Mouse (Mus musculus): ENCODE results near the gene Pim2. TPM values are rescaled to one million over a fixed set of nuclear protein-coding genes. Genes with fewer than 3 reads are reported as not detected.
"Not testable (repeated sequence)": the region's sequence is repeated elsewhere in the genome, so short reads cannot be mapped to it uniquely, and the experiment has no call there.

Gene Pim2
- polyA plus RNA-seq, 1 experiment: 31.2 TPM

DNA sequence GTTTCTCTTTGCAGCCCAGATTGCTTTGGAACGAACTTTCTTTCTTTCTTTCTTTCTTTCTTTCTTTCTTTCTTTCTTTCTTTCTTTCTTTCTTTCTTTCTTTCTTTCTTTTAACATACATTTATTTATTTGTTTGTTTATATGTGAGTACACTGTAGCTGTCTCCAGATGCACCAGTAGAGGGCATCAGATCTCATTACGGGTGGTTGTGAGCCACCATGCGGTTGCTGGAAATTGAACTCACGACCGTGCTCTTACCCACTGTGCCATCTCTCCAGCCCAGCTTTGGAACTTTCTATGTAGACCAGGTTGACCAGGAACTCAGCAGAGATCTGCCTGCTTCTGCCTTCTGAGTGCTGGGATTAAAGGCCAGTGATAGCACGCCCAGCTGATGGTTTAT, 39.9 kb downstream of the Pim2 start:
- not testable (repeated sequence) for H3K9ac ChIP-seq (ENCODE audit: low read depth, poor library complexity, severe bottlenecking); H3K4me3 ChIP-seq (ENCODE audit: low read depth, low read length); H3K27ac ChIP-seq (ENCODE audit: insufficient read depth, low read length); H3K4me1 ChIP-seq (ENCODE audit: control insufficient read depth, insufficient read depth, low read length); H3K36me3 ChIP-seq (ENCODE audit: control insufficient read depth, insufficient read depth, low read length, poor library complexity, severe bottlenecking); H3K9me3 ChIP-seq (replicated peaks; ENCODE audit: control insufficient read depth, insufficient read depth, low read length, poor library complexity, severe bottlenecking); H3K27me3 ChIP-seq (ENCODE audit: control insufficient read depth, insufficient read depth, low read length, poor library complexity, severe bottlenecking)
- TF ChIP-seq CTCF (IDR thresholded peaks at IDR 0.05; ENCODE audit: low read depth, low read length): peak; percentile 24

DNA sequence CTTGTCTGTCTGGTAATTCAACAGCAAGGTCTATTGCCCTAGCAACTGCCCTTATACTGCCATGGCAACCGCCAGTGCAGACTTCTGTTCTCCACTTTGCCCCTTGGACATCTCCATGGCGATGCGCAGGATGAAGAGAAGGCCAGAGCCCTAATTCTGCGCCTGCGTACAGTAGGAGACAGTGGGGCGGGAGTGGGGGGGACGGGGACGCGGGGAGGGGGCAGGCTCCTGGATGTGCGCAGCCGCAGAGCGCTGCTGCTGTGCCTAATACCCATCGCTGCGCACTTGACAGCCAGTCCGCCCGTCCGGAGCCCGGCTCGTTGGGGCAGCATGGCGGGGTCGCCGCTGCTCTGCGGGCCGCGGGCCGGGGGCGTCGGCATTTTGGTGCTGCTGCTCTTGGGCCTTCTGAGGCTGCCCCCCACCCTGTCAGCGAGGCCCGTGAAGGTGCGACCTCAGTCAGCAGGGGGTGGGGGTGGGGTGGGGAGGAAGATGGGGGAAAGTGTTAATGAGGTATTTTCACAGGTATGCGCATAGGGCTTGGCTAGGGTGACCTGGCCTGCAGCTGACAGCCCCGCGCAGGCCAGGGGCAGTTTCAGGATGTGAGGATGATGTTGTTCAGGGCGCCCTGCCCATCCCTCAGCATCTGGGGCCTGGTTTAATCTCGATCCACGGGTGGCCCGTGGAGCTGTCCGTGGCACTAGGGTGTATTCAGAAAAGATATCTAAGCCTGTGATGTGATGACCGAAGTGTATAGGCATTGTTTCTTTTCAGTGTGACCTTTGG, 41.7 kb downstream of the Pim2 start, which contains the start of gene Pcsk1n:
TSS of gene Pcsk1n (plus strand) at position 222 of the 783 bp plus-strand sequence.
- Histone ChIP-seq H3K27ac (ENCODE audit: insufficient read depth, low read length) (no peak within 1 kb of the TSS; the same call in 1 of the 2 replicates), H3K4me1 (ENCODE audit: control insufficient read depth, insufficient read depth, low read length) (peaks cover 4% of the 10 kb centered on the region), H3K27me3 (ENCODE audit: control insufficient read depth, insufficient read depth, low read length, poor library complexity, severe bottlenecking) (no peaks in the 10 kb centered on the region), H3K36me3 (ENCODE audit: control insufficient read depth, insufficient read depth, low read length, poor library complexity, severe bottlenecking) (no peaks in the 10 kb centered on the region), H3K4me3 (ENCODE audit: low read depth, low read length) (peak within 1 kb of the TSS; percentile 72), H3K9me3 (replicated peaks; ENCODE audit: control insufficient read depth, insufficient read depth, low read length, poor library complexity, severe bottlenecking) (no peaks in the 10 kb centered on the region), H3K9ac (ENCODE audit: low read depth, poor library complexity, severe bottlenecking) (peak within 1 kb of the TSS; percentile 61)
- TF ChIP-seq EP300 (IDR thresholded peaks at IDR 0.05; ENCODE audit: insufficient read depth, low read depth, low read length): no peak
- no peak for TF ChIP-seq CTCF (IDR thresholded peaks at IDR 0.05; ENCODE audit: low read depth, low read length)
- TF ChIP-seq POLR2A (IDR thresholded peaks at IDR 0.05; ENCODE audit: insufficient read depth, low read length): no peak

DNA sequence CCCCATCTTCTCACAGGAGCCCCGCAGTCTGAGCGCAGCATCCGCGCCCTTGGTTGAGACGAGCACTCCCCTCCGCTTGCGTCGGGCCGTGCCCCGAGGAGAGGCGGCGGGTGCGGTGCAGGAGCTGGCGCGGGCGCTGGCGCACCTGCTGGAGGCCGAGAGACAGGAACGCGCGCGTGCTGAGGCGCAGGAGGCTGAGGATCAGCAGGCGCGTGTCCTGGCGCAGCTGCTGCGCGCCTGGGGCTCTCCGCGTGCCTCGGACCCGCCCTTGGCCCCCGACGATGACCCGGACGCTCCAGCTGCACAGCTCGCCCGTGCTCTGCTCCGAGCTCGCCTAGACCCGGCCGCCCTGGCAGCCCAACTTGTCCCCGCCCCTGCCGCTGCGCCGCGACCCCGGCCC, 44.0 kb downstream of the Pim2 start:
- H3K27me3 ChIP-seq (ENCODE audit: control insufficient read depth, insufficient read depth, low read length, poor library complexity, severe bottlenecking): no peaks in the 10 kb centered on the region
- peak overlapping the region; percentile 64 for H3K9ac ChIP-seq (ENCODE audit: low read depth, poor library complexity, severe bottlenecking)
- H3K9me3 ChIP-seq (replicated peaks; ENCODE audit: control insufficient read depth, insufficient read depth, low read length, poor library complexity, severe bottlenecking): no peaks in the 10 kb centered on the region
- H3K4me1 ChIP-seq (ENCODE audit: control insufficient read depth, insufficient read depth, low read length): peaks cover 6% of the 10 kb centered on the region
- peak overlapping the region; percentile 74 for H3K4me3 ChIP-seq (ENCODE audit: low read depth, low read length)
- no peaks in the 10 kb centered on the region for H3K36me3 ChIP-seq (ENCODE audit: control insufficient read depth, insufficient read depth, low read length, poor library complexity, severe bottlenecking)
- TF ChIP-seq POLR2A (IDR thresholded peaks at IDR 0.05; ENCODE audit: insufficient read depth, low read length) (no peak), EP300 (IDR thresholded peaks at IDR 0.05; ENCODE audit: insufficient read depth, low read depth, low read length) (no peak), CTCF (IDR thresholded peaks at IDR 0.05; ENCODE audit: low read depth, low read length) (no peak)
- no peak overlapping the region for H3K27ac ChIP-seq (ENCODE audit: insufficient read depth, low read length)

DNA sequence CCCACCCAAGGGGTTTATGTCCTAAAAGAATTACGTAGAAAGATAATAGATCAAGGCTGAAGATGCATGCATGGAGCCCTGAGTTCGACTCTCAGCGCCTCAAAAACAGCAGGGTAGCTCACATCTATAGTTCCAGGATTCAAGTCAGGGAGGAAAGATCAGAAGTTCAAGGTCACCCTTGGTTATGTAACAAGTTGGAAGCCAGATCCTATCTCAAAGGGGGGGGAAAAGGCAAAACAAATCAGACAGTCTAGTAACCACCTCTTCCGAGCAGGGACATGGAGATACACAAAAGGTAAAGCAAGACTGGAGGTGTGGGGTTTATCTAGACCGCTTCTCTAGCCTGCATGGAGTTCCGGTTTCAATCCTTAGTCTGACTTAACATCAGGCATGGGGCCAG, 48.2 kb downstream of the Pim2 start:
- H3K9me3 ChIP-seq (replicated peaks; ENCODE audit: control insufficient read depth, insufficient read depth, low read length, poor library complexity, severe bottlenecking): no peaks in the 10 kb centered on the region
- peaks cover 6% of the 10 kb centered on the region for H3K4me1 ChIP-seq (ENCODE audit: control insufficient read depth, insufficient read depth, low read length)
- peak overlapping the region; percentile 46 for H3K4me3 ChIP-seq (ENCODE audit: low read depth, low read length)
- TF ChIP-seq POLR2A (IDR thresholded peaks at IDR 0.05; ENCODE audit: insufficient read depth, low read length) (no peak), CTCF (IDR thresholded peaks at IDR 0.05; ENCODE audit: low read depth, low read length) (no peak), EP300 (IDR thresholded peaks at IDR 0.05; ENCODE audit: insufficient read depth, low read depth, low read length) (no peak)
- H3K9ac ChIP-seq (ENCODE audit: low read depth, poor library complexity, severe bottlenecking): no peak overlapping the region
- H3K27ac ChIP-seq (ENCODE audit: insufficient read depth, low read length): peak overlapping the region; percentile 38; the same call in 1 of the 2 replicates
- H3K36me3 ChIP-seq (ENCODE audit: control insufficient read depth, insufficient read depth, low read length, poor library complexity, severe bottlenecking): peaks cover 12% of the 10 kb centered on the region; the same call in 1 of the 2 replicates
- H3K27me3 ChIP-seq (ENCODE audit: control insufficient read depth, insufficient read depth, low read length, poor library complexity, severe bottlenecking): no peaks in the 10 kb centered on the region

DNA sequence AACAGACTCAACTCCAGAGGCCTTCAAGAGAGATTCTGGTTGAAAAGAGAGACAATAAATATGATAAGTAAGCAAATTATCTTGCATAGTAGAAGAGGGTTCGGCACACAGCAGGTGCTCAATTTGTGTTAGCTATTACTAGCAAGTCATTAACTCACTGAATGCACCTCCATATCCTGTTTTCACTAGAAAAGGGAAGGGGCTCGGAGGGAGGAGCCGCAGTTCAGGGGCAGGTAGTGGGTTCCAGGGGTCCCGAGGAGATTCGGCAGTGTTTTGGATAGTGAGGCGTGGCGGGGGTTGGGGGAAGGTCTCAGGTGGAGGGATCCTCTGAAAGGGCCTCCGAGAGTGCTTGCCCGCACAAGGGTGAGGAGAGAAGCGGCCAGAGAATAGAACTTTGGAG, 49.1 kb downstream of the Pim2 start:
- Histone ChIP-seq H3K27ac (ENCODE audit: insufficient read depth, low read length) (peak overlapping the region; percentile 35), H3K27me3 (ENCODE audit: control insufficient read depth, insufficient read depth, low read length, poor library complexity, severe bottlenecking) (no peaks in the 10 kb centered on the region), H3K4me1 (ENCODE audit: control insufficient read depth, insufficient read depth, low read length) (peaks cover 6% of the 10 kb centered on the region), H3K9ac (ENCODE audit: low read depth, poor library complexity, severe bottlenecking) (peak overlapping the region; percentile 32), H3K4me3 (ENCODE audit: low read depth, low read length) (peak overlapping the region; percentile 74), H3K9me3 (replicated peaks; ENCODE audit: control insufficient read depth, insufficient read depth, low read length, poor library complexity, severe bottlenecking) (no peaks in the 10 kb centered on the region), H3K36me3 (ENCODE audit: control insufficient read depth, insufficient read depth, low read length, poor library complexity, severe bottlenecking) (peaks cover 20% of the 10 kb centered on the region)
- TF ChIP-seq CTCF (IDR thresholded peaks at IDR 0.05; ENCODE audit: low read depth, low read length) (no peak), POLR2A (IDR thresholded peaks at IDR 0.05; ENCODE audit: insufficient read depth, low read length) (no peak), EP300 (IDR thresholded peaks at IDR 0.05; ENCODE audit: insufficient read depth, low read depth, low read length) (no peak)

DNA sequence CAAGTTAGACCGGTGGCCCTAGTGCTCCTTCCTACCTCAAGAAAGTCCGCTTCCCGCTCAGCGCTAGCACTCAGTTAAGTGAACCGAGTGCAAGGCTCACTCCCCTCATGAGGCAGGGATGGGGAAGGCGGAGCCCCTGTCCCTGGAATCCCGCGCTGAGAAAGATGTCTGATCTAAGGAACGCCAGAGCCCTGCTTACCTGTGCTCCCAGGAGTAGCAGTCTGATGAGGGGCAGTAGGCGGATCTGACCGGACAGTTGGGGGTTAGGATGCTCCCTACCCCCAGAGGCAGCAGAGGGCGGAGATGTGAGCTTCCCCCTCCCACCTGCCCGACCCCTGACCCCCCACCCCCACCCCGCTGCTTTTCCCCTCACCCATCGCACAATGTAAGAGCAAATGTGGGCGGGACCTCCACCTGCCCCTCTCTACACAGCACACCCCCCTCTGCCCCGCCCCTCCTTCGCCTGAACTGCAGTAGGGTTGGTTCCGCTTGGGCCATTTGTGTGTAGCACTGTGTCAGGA, 50.3 kb downstream of the Pim2 start, which contains the start of gene Eras:
TSS of gene Eras (minus strand) at position 338 of the 521 bp plus-strand sequence.
- Histone ChIP-seq H3K4me3 (ENCODE audit: low read depth, low read length) (peak within 1 kb of the TSS; percentile 74), H3K4me1 (ENCODE audit: control insufficient read depth, insufficient read depth, low read length) (peaks cover 6% of the 10 kb centered on the region), H3K9ac (ENCODE audit: low read depth, poor library complexity, severe bottlenecking) (peak within 1 kb of the TSS; percentile 32), H3K27ac (ENCODE audit: insufficient read depth, low read length) (peak within 1 kb of the TSS; percentile 35), H3K9me3 (replicated peaks; ENCODE audit: control insufficient read depth, insufficient read depth, low read length, poor library complexity, severe bottlenecking) (no peaks in the 10 kb centered on the region), H3K36me3 (ENCODE audit: control insufficient read depth, insufficient read depth, low read length, poor library complexity, severe bottlenecking) (peaks cover 23% of the 10 kb centered on the region), H3K27me3 (ENCODE audit: control insufficient read depth, insufficient read depth, low read length, poor library complexity, severe bottlenecking) (no peaks in the 10 kb centered on the region)
- TF ChIP-seq CTCF (IDR thresholded peaks at IDR 0.05; ENCODE audit: low read depth, low read length): no peak
- TF ChIP-seq POLR2A (IDR thresholded peaks at IDR 0.05; ENCODE audit: insufficient read depth, low read length): no peak
- no peak for TF ChIP-seq EP300 (IDR thresholded peaks at IDR 0.05; ENCODE audit: insufficient read depth, low read depth, low read length)

Other genes with a start within 250 kb of the Pim2 start
- 5.3 and 5.9 TPM in 2 replicates for gene Syp, start 239.8 kb upstream of the Pim2 start, polyA plus RNA-seq (2011; ENCODE audit: insufficient read depth, insufficient read length, low read depth, missing spikeins)
- 5.8 and 6.1 TPM in 2 replicates for gene Prickle3, start 221.0 kb upstream of the Pim2 start, polyA plus RNA-seq (2011; ENCODE audit: insufficient read depth, insufficient read length, low read depth, missing spikeins)
- gene Plp2, start 206.9 kb upstream of the Pim2 start, polyA plus RNA-seq (2011; ENCODE audit: insufficient read depth, insufficient read length, low read depth, missing spikeins): 239 and 246 TPM in 2 replicates
- gene Magix, start 197.0 kb upstream of the Pim2 start, polyA plus RNA-seq (2011; ENCODE audit: insufficient read depth, insufficient read length, low read depth, missing spikeins): not detected in 2 replicates
- gene Gpkow, start 181.1 kb upstream of the Pim2 start, polyA plus RNA-seq (2011; ENCODE audit: insufficient read depth, insufficient read length, low read depth, missing spikeins): 14.7 and 17.1 TPM in 2 replicates
- 44.6 and 56.8 TPM in 2 replicates for gene Wdr45, start 163.9 kb upstream of the Pim2 start, polyA plus RNA-seq (2011; ENCODE audit: insufficient read depth, insufficient read length, low read depth, missing spikeins)
- not detected in 2 replicates for gene Gm45208, start 156.0 kb upstream of the Pim2 start, polyA plus RNA-seq (2011; ENCODE audit: insufficient read depth, insufficient read length, low read depth, missing spikeins)
- 53.8 and 67.7 TPM in 2 replicates for gene Praf2, start 149.8 kb upstream of the Pim2 start, polyA plus RNA-seq (2011; ENCODE audit: insufficient read depth, insufficient read length, low read depth, missing spikeins)
- 20.4 and 28.9 TPM in 2 replicates for gene Ccdc120, start 127.4 kb upstream of the Pim2 start, polyA plus RNA-seq (2011; ENCODE audit: insufficient read depth, insufficient read length, low read depth, missing spikeins)
- gene Tfe3, start 115.7 kb upstream of the Pim2 start, polyA plus RNA-seq (2011; ENCODE audit: insufficient read depth, insufficient read length, low read depth, missing spikeins): 65.8 and 81.6 TPM in 2 replicates
- gene Gripap1, start 88.5 kb upstream of the Pim2 start, polyA plus RNA-seq (2011; ENCODE audit: insufficient read depth, insufficient read length, low read depth, missing spikeins): 18.5 and 19.2 TPM in 2 replicates
- 8.3 and 8.6 TPM in 2 replicates for gene Kcnd1, start 56.0 kb upstream of the Pim2 start, polyA plus RNA-seq (2011; ENCODE audit: insufficient read depth, insufficient read length, low read depth, missing spikeins)
- 85.0 and 90.6 TPM in 2 replicates for gene Otud5, start 36.9 kb upstream of the Pim2 start, polyA plus RNA-seq (2011; ENCODE audit: insufficient read depth, insufficient read length, low read depth, missing spikeins)
- 25.6 and 31.4 TPM in 2 replicates for gene Slc35a2, start 5.8 kb downstream of the Pim2 start, polyA plus RNA-seq (2011; ENCODE audit: insufficient read depth, insufficient read length, low read depth, missing spikeins)
- 83.3 and 87.9 TPM in 2 replicates for gene Pqbp1, start 21.0 kb downstream of the Pim2 start, polyA plus RNA-seq (2011; ENCODE audit: insufficient read depth, insufficient read length, low read depth, missing spikeins)
- 41.6 and 44.9 TPM in 2 replicates for gene Timm17b, start 21.1 kb downstream of the Pim2 start, polyA plus RNA-seq (2011; ENCODE audit: insufficient read depth, insufficient read length, low read depth, missing spikeins)
- gene Gm10491, start 29.6 kb downstream of the Pim2 start, polyA plus RNA-seq (2011; ENCODE audit: insufficient read depth, insufficient read length, low read depth, missing spikeins): not detected in 2 replicates
- gene Gm10490, start 31.3 kb downstream of the Pim2 start, polyA plus RNA-seq (2011; ENCODE audit: insufficient read depth, insufficient read length, low read depth, missing spikeins): not detected in 2 replicates
- 12.3 and 16.9 TPM in 2 replicates for gene Pcsk1n, start 41.6 kb downstream of the Pim2 start, polyA plus RNA-seq (2011; ENCODE audit: insufficient read depth, insufficient read length, low read depth, missing spikeins)
- 31.2 and 31.7 TPM in 2 replicates for gene Eras, start 50.3 kb downstream of the Pim2 start, polyA plus RNA-seq (2011; ENCODE audit: insufficient read depth, insufficient read length, low read depth, missing spikeins)
- gene Hdac6, start 69.6 kb downstream of the Pim2 start, polyA plus RNA-seq (2011; ENCODE audit: insufficient read depth, insufficient read length, low read depth, missing spikeins): 85.6 and 101 TPM in 2 replicates
- 1.3 and 1.9 TPM in 2 replicates for gene Gata1, start 99.8 kb downstream of the Pim2 start, polyA plus RNA-seq (2011; ENCODE audit: insufficient read depth, insufficient read length, low read depth, missing spikeins)
- gene Glod5, start 140.2 kb downstream of the Pim2 start, polyA plus RNA-seq (2011; ENCODE audit: insufficient read depth, insufficient read length, low read depth, missing spikeins): 15.9 and 16.6 TPM in 2 replicates
- gene Suv39h1, start 196.5 kb downstream of the Pim2 start, polyA plus RNA-seq (2011; ENCODE audit: insufficient read depth, insufficient read length, low read depth, missing spikeins): 35.4 and 35.9 TPM in 2 replicates
- gene Was, start 212.2 kb downstream of the Pim2 start, polyA plus RNA-seq (2011; ENCODE audit: insufficient read depth, insufficient read length, low read depth, missing spikeins): 0.62 and 0.66 TPM in 2 replicates